Mouse (Mus musculus) left cerebral cortex, postnatal 14 days (tissue): ENCODE data around the gene Arhgap28. TPM values are rescaled to one million over a fixed set of nuclear protein-coding genes. Genes with fewer than 3 reads are reported as not detected.
A peak's percentile ranks its signal among the peaks of the same experiment; 100 is the strongest.
"Not testable (repeated sequence)": the region's sequence is repeated elsewhere in the genome, so short reads cannot be mapped to it uniquely, and the experiment has no call there.

Experiments
- DNase-seq, 2 experiments: peaks; one replicate each; pipeline ENCODE4 v3.0.0; 2021 to 2022; ENCODE audit warnings: low spot score in 2 of 2, mixed read lengths in 1 of 2
- intact Hi-C: fragments of 180-260 bp; cut with DNase I; formaldehyde crosslinking; loops from one replicate; pipeline ENCODE4 v1.15.1; 2025
- total RNA-seq, 2 experiments: library from RNA; stranded (reverse); gene quantifications; 2 replicates each; pipeline ENCODE4 v1.2.3; 2021

Gene Arhgap28
- total RNA-seq, 2 experiments from 2014 or later = 0.79 to 1.7 TPM

- intact Hi-C loops = no loop called here
- no peak for DNase-seq
These were observed 99.5 kb downstream of the Arhgap28 start for GRCm38 (mm10) chr17:67904315-67904944.

- DNase-seq = no peak
- intact Hi-C loops = no loop called here
These were observed 101.1 kb downstream of the Arhgap28 start for GRCm38 (mm10) chr17:67902847-67903246.

GRCm38 (mm10) chr17:67901161-67901560, 102.8 kb downstream of the Arhgap28 start:
- intact Hi-C loops = no loop called here
- no peak for DNase-seq

GRCm38 (mm10) chr17:67899376-67899775, 104.5 kb downstream of the Arhgap28 start:
- no peak for DNase-seq
- intact Hi-C loops = no loop called here

- no peak for DNase-seq
These were observed 107.5 kb downstream of the Arhgap28 start for GRCm38 (mm10) chr17:67896413-67896812.

GRCm38 (mm10) chr17:67889481-67890325, 114.2 kb downstream of the Arhgap28 start:
- DNase-seq = no peak
- intact Hi-C loops = no loop called here

More at GRCm38 (mm10) chr17:67896413-67896812, 107.5 kb downstream of the Arhgap28 start:
- intact Hi-C loops = no loop called here

GRCm38 (mm10) chr17:67888081-67888480, 115.8 kb downstream of the Arhgap28 start:
- intact Hi-C loops = no loop called here
- DNase-seq = no peak

GRCm38 (mm10) chr17:67886326-67886725, 117.6 kb downstream of the Arhgap28 start:
- intact Hi-C loops = no loop called here

GRCm38 (mm10) chr17:67877599-67877998, 126.3 kb downstream of the Arhgap28 start:
- DNase-seq = no peak
- intact Hi-C loops = no loop called here

More at GRCm38 (mm10) chr17:67886326-67886725, 117.6 kb downstream of the Arhgap28 start:
- DNase-seq = no peak

GRCm38 (mm10) chr17:67869731-67870601, 134.0 kb downstream of the Arhgap28 start:
- intact Hi-C loops = loop anchor here (5.0 to 10.0 kb wide), 3 partner anchors 1002 to 1475 kb away; no protein-coding TSS in a partner anchor

GRCm38 (mm10) chr17:67866541-67867241, 137.2 kb downstream of the Arhgap28 start:
- no peak for DNase-seq
- intact Hi-C loops = loop anchor here (5.0 to 10.0 kb wide), 3 partner anchors 1006 to 1478 kb away; no protein-coding TSS in a partner anchor

More at GRCm38 (mm10) chr17:67869731-67870601, 134.0 kb downstream of the Arhgap28 start:
- DNase-seq = peak; percentile 77 to 86

- intact Hi-C loops = loop anchor here (5.0 to 10.0 kb wide), 3 partner anchors 1006 to 1479 kb away; no protein-coding TSS in a partner anchor
These were observed 137.9 kb downstream of the Arhgap28 start for GRCm38 (mm10) chr17:67866026-67866425.

GRCm38 (mm10) chr17:67864912-67865311, 139.0 kb downstream of the Arhgap28 start:
- no peak for DNase-seq
- intact Hi-C loops = loop anchor here (5.0 to 10.0 kb wide), 3 partner anchors 1007 to 1480 kb away; no protein-coding TSS in a partner anchor

More at GRCm38 (mm10) chr17:67866026-67866425, 137.9 kb downstream of the Arhgap28 start:
- DNase-seq = no peak

- DNase-seq = no peak
- intact Hi-C loops = loop anchor here (10.0 kb wide), 2 partner anchors 1240 to 1480 kb away; no protein-coding TSS in a partner anchor
These were observed 139.6 kb downstream of the Arhgap28 start for GRCm38 (mm10) chr17:67864363-67864762.

GRCm38 (mm10) chr17:67861744-67862535, 142.0 kb downstream of the Arhgap28 start:
- peak; percentile 79 to 83 for DNase-seq
- intact Hi-C loops = loop anchor here (2.0 to 10.0 kb wide), 3 partner anchors 305 to 1483 kb away; no protein-coding TSS in a partner anchor

GRCm38 (mm10) chr17:67861080-67861630, 142.8 kb downstream of the Arhgap28 start:
- DNase-seq = no peak
- intact Hi-C loops = loop anchor here (2.0 to 10.0 kb wide), 3 partner anchors 306 to 1484 kb away; no protein-coding TSS in a partner anchor

GRCm38 (mm10) chr17:67841494-67841893, 162.4 kb downstream of the Arhgap28 start:
- DNase-seq, intact Hi-C loops: not testable (repeated sequence)
